Comparison of ENCODE assay signal across 16 mouse cellular contexts in genomic region chr2:116076752-116077480, GRCm38 (mm10). TPM values are rescaled to one million over a fixed set of nuclear protein-coding genes. Genes with fewer than 3 reads are reported as not detected.
DNase-seq lines count a peak whose midpoint lies in the region; ATAC-seq and TF ChIP-seq lines count a peak whose summit lies in the region.
"Had no signal": no experiment of that assay in that cellular context is flagged by ENCODE, and none has a peak within 500 bp of the region (broad histone marks: within the 10 kb centered on the region; RNA-seq: fewer than 3 reads in every experiment).

No protein-coding gene starts in this region.

- H3K27me3 ChIP-seq in forebrain, postnatal 0 days (ENCODE audit: insufficient read depth, low read length), result no peaks in the 10 kb centered on the region
- peaks cover 19% of the 10 kb centered on the region for H3K27me3 ChIP-seq in forebrain, embryonic 11.5 days (ENCODE audit: control insufficient read depth, insufficient read depth, low read length)
- H3K27me3 ChIP-seq in hindbrain, embryonic 15.5 days, result 0 out of 2 replicates have a peak, but pooled peaks cover 6% of the 10 kb centered on the region
- peaks cover 13% of the 10 kb centered on the region; the same call in 1 of the 2 replicates for H3K27me3 ChIP-seq in hindbrain, embryonic 13.5 days
- H3K27me3 ChIP-seq in midbrain, embryonic 11.5 days (ENCODE audit: control insufficient read depth, insufficient read depth, low read length), result peaks cover 28% of the 10 kb centered on the region
- no peaks in the 10 kb centered on the region for H3K27me3 ChIP-seq in midbrain, postnatal 0 days (ENCODE audit: insufficient read depth, low read length)
- no peaks in the 10 kb centered on the region for H3K27me3 ChIP-seq in myocyte (ENCODE audit: control insufficient read depth, insufficient read depth, insufficient read length)

- no peaks in the 10 kb centered on the region for H3K36me3 ChIP-seq in forebrain, postnatal 0 days (ENCODE audit: insufficient read depth)
- H3K36me3 ChIP-seq in forebrain, embryonic 11.5 days (ENCODE audit: control insufficient read depth, insufficient read depth, low read length), result no peaks in the 10 kb centered on the region
- H3K36me3 ChIP-seq in hindbrain, embryonic 15.5 days, result no peaks in the 10 kb centered on the region
- peaks cover 3% of the 10 kb centered on the region; the same call in 1 of the 2 replicates for H3K36me3 ChIP-seq in hindbrain, embryonic 13.5 days
- no peaks in the 10 kb centered on the region for H3K36me3 ChIP-seq in midbrain, embryonic 11.5 days (ENCODE audit: control insufficient read depth, insufficient read depth, low read length)
- no peaks in the 10 kb centered on the region for H3K36me3 ChIP-seq in midbrain, postnatal 0 days (ENCODE audit: insufficient read depth, low read length)
- H3K36me3 ChIP-seq in myocyte (ENCODE audit: control insufficient read depth, insufficient read depth), result no peaks in the 10 kb centered on the region
- H3K36me3 ChIP-seq: embryonic facial prominence, embryonic 10.5 days had no signal

- no peak overlapping the region for H3K4me3 ChIP-seq in forebrain, postnatal 0 days (ENCODE audit: low read depth, low read length)
- H3K4me3 ChIP-seq in forebrain, embryonic 11.5 days (ENCODE audit: low read depth, low read length), result no peak overlapping the region
- H3K4me3 ChIP-seq in hindbrain, embryonic 15.5 days, result no peak overlapping the region
- H3K4me3 ChIP-seq in hindbrain, embryonic 13.5 days, result no peak overlapping the region
- H3K4me3 ChIP-seq in midbrain, embryonic 11.5 days (ENCODE audit: low read depth, low read length), result no peak overlapping the region
- no peak overlapping the region for H3K4me3 ChIP-seq in midbrain, postnatal 0 days (ENCODE audit: low read depth, low read length)
- H3K4me3 ChIP-seq in myocyte, result peak overlapping the region; percentile 14

- H3K9ac ChIP-seq in forebrain, postnatal 0 days, result no peak overlapping the region
- H3K9ac ChIP-seq in forebrain, embryonic 11.5 days (ENCODE audit: low read length), result no peak overlapping the region
- H3K9ac ChIP-seq in hindbrain, embryonic 15.5 days, result no peak overlapping the region
- H3K9ac ChIP-seq in hindbrain, embryonic 13.5 days, result no peak overlapping the region
- H3K9ac ChIP-seq in midbrain, embryonic 11.5 days (ENCODE audit: low read length), result no peak overlapping the region
- no peak overlapping the region for H3K9ac ChIP-seq in midbrain, postnatal 0 days (replicated peaks; ENCODE audit: low read length, poor library complexity, severe bottlenecking)

- TF ChIP-seq CTCF in forebrain, postnatal 0 days (IDR thresholded peaks at IDR 0.05; ENCODE audit: low read depth), result no peak
- no peak for TF ChIP-seq CTCF in midbrain, postnatal 0 days (IDR thresholded peaks at IDR 0.05)

- TF ChIP-seq POLR2A in myocyte (IDR thresholded peaks at IDR 0.05; ENCODE audit: insufficient read length, low read depth), result no peak

- no peaks in the 10 kb centered on the region for H3K9me3 ChIP-seq in forebrain, postnatal 0 days (ENCODE audit: low read length)
- H3K9me3 ChIP-seq in forebrain, embryonic 11.5 days (ENCODE audit: control insufficient read depth, low read length), result no peaks in the 10 kb centered on the region; the same call in 1 of the 2 replicates
- H3K9me3 ChIP-seq in hindbrain, embryonic 15.5 days, result no peaks in the 10 kb centered on the region; the same call in 1 of the 2 replicates
- peaks cover 9% of the 10 kb centered on the region for H3K9me3 ChIP-seq in hindbrain, embryonic 13.5 days
- no peaks in the 10 kb centered on the region; the same call in 1 of the 2 replicates for H3K9me3 ChIP-seq in midbrain, embryonic 11.5 days (ENCODE audit: control insufficient read depth, low read length)
- H3K9me3 ChIP-seq in midbrain, postnatal 0 days (ENCODE audit: low read length), result no peaks in the 10 kb centered on the region

- H3K27ac ChIP-seq in forebrain, postnatal 0 days (ENCODE audit: low read depth, low read length), result 0 out of 2 replicates have a peak overlapping the region, but pooled peaks have one; percentile 35
- H3K27ac ChIP-seq in forebrain, embryonic 11.5 days (ENCODE audit: low read depth, low read length), result no peak overlapping the region
- 0 out of 2 replicates have a peak overlapping the region, but pooled peaks have one; percentile 20 for H3K27ac ChIP-seq in hindbrain, embryonic 15.5 days (replicated peaks)
- H3K27ac ChIP-seq in hindbrain, embryonic 13.5 days, result no peak overlapping the region
- H3K27ac ChIP-seq in midbrain, embryonic 11.5 days (ENCODE audit: low read depth, low read length), result no peak overlapping the region
- no peak overlapping the region for H3K27ac ChIP-seq in midbrain, postnatal 0 days (ENCODE audit: low read depth, low read length)
- H3K27ac ChIP-seq: hindbrain, postnatal 0 days had no signal

- no peak overlapping the region for H3ac ChIP-seq in myocyte (ENCODE audit: control insufficient read depth, insufficient read length)

- no peaks in the 10 kb centered on the region for H3K79me2 ChIP-seq in myocyte (ENCODE audit: control insufficient read depth, insufficient read depth)

- no peaks in the 10 kb centered on the region for H3K4me1 ChIP-seq in forebrain, postnatal 0 days (ENCODE audit: insufficient read depth)
- H3K4me1 ChIP-seq in forebrain, embryonic 11.5 days (replicated peaks; ENCODE audit: control insufficient read depth, insufficient read depth, low read length), result peaks cover 11% of the 10 kb centered on the region
- peaks cover 26% of the 10 kb centered on the region for H3K4me1 ChIP-seq in hindbrain, embryonic 15.5 days (replicated peaks)
- H3K4me1 ChIP-seq in hindbrain, embryonic 13.5 days (replicated peaks), result peaks cover 30% of the 10 kb centered on the region
- H3K4me1 ChIP-seq in midbrain, embryonic 11.5 days (ENCODE audit: control insufficient read depth, insufficient read depth, low read length), result peaks cover 7% of the 10 kb centered on the region; the same call in 1 of the 2 replicates
- H3K4me1 ChIP-seq in midbrain, postnatal 0 days (ENCODE audit: insufficient read depth, low read length), result no peaks in the 10 kb centered on the region

- ATAC-seq in forebrain, postnatal 0 days, result no peak
- no peak for ATAC-seq in forebrain, embryonic 11.5 days (replicated peaks; ENCODE audit: low FRiP score)
- no peak for ATAC-seq in hindbrain, embryonic 15.5 days (ENCODE audit: low FRiP score, low read depth)
- no peak for ATAC-seq in hindbrain, embryonic 13.5 days (ENCODE audit: low FRiP score)
- no peak for ATAC-seq in midbrain, embryonic 11.5 days (ENCODE audit: low FRiP score)
- ATAC-seq in midbrain, postnatal 0 days (ENCODE audit: low FRiP score), result no peak

- no peak for DNase-seq in forebrain, postnatal 0 days
- DNase-seq in forebrain, embryonic 11.5 days (ENCODE audit: low spot score), result no peak
- peak; percentile 81 for DNase-seq in midbrain, embryonic 11.5 days (ENCODE audit: low spot score, missing footprints)
- DNase-seq in midbrain, postnatal 0 days (ENCODE audit: low spot score), result no peak
- DNase-seq: adrenal gland, postnatal 36 days; cerebellum, adult 2 months; cerebellum, postnatal 10 days; gastrocnemius, postnatal 36 days; heart, adult 18-20 months; heart, postnatal 36 days; kidney, adult 11 months had no signal

- H3K4me2 ChIP-seq in forebrain, postnatal 0 days (ENCODE audit: low read depth), result no peak overlapping the region
- H3K4me2 ChIP-seq in forebrain, embryonic 11.5 days (ENCODE audit: low read depth, low read length, severe bottlenecking), result no peak overlapping the region
- H3K4me2 ChIP-seq in hindbrain, embryonic 15.5 days, result no peak overlapping the region
- H3K4me2 ChIP-seq in hindbrain, embryonic 13.5 days, result no peak overlapping the region
- H3K4me2 ChIP-seq in midbrain, embryonic 11.5 days, result no peak overlapping the region
- H3K4me2 ChIP-seq in midbrain, postnatal 0 days (ENCODE audit: low read depth, low read length, poor library complexity, severe bottlenecking), result no peak overlapping the region
- no peak overlapping the region for H3K4me2 ChIP-seq in myocyte (ENCODE audit: low read depth)

TF ChIP-seq in myocyte, 11 proteins besides CTCF, POLR2A, EP300 and RAD21:
- TF ChIP-seq POLR2AphosphoS2 (IDR thresholded peaks at IDR 0.05; ENCODE audit: insufficient read length, low read depth) (no peak), REST (IDR thresholded peaks at IDR 0.05; ENCODE audit: insufficient read depth, insufficient read length) (no peak), SRF (IDR thresholded peaks at IDR 0.05; ENCODE audit: control insufficient read depth, insufficient read length, low read depth) (no peak), TCF12 (IDR thresholded peaks at IDR 0.05; ENCODE audit: insufficient read depth, poor library complexity, severe bottlenecking) (no peak), TCF3 (IDR thresholded peaks at IDR 0.05; ENCODE audit: insufficient read length, low read depth) (no peak), MYOD1 (IDR thresholded peaks at IDR 0.05; ENCODE audit: control insufficient read depth in 1 of 3, insufficient read length in 2 of 3, low read depth in 2 of 3) (no peak), MYOG (IDR thresholded peaks at IDR 0.05; ENCODE audit: control insufficient read depth in 1 of 3, insufficient read depth in 1 of 3, insufficient read length in 2 of 3, low read depth in 2 of 3) (no peak)

RNA-seq across cellular contexts. Expression of gene Meis2, which starts 11.3 kb away (rescaled TPM):
- 204 and 227 TPM in 2 replicates for total RNA-seq in forebrain, postnatal 0 days (2014; rRNA removed)
- 85.5 and 106 TPM in 2 replicates for polyA plus RNA-seq in forebrain, postnatal 0 days (2015; fragmentation: Nextera tagmentation; extraction: Ambion mirVana)
- polyA plus RNA-seq in forebrain, embryonic 11.5 days (2014; fragmentation: Nextera tagmentation; extraction: Ambion mirVana), result 75.4 and 77.2 TPM in 2 replicates
- polyA plus RNA-seq in hindbrain, embryonic 15.5 days (2015; fragmentation: Nextera tagmentation; extraction: Ambion mirVana), result 139 and 140 TPM in 2 replicates
- 139 and 175 TPM in 2 replicates for polyA plus RNA-seq in hindbrain, embryonic 13.5 days (2015; fragmentation: Nextera tagmentation; extraction: Ambion mirVana)
- polyA plus RNA-seq in midbrain, embryonic 11.5 days (2014; fragmentation: Nextera tagmentation; extraction: Ambion mirVana), result 52.2 and 56.5 TPM in 2 replicates
- 121 and 147 TPM in 2 replicates for total RNA-seq in midbrain, postnatal 0 days (2014; rRNA removed)
- polyA plus RNA-seq in midbrain, postnatal 0 days (2015; fragmentation: Nextera tagmentation; extraction: Ambion mirVana), result 52.1 and 58.3 TPM in 2 replicates
- polyA plus RNA-seq in myocyte (2012; fragmentation: generic; extraction: Trizol), result 9.3 TPM

Comparison
In these comparisons a context has a peak if more than half of its experiments do, and no peak if none do; other contexts are left out.
1. H3K27ac ChIP-seq: peak in forebrain, postnatal 0 days (single experiment) and hindbrain, embryonic 15.5 days (single experiment); none in forebrain, embryonic 11.5 days (single experiment), hindbrain, embryonic 13.5 days (single experiment), midbrain, embryonic 11.5 days (single experiment) and midbrain, postnatal 0 days (single experiment).